Mouse (Mus musculus) hindbrain, embryonic 13.5 days (tissue): ENCODE measurements around the gene Hexdc. TPM values are rescaled to one million over a fixed set of nuclear protein-coding genes. Genes with fewer than 3 reads are reported as not detected.

Experiments
- polyA plus RNA-seq: library from polyadenylated mRNA; unstranded; fragments of >200 nt; fragmentation: Nextera tagmentation; extraction: Ambion mirVana; gene quantifications from 2 replicates; pipeline ENCODE4 v1.2.1, GENCODE M21; 2015

Gene Hexdc
- polyA plus RNA-seq, 1 experiment from 2014 or later, result 17.8 TPM

Other genes with a start within 250 kb of the Hexdc start
- 147 and 148 TPM in 2 replicates for gene Csnk1d, start 213.1 kb upstream of the Hexdc start, polyA plus RNA-seq
- gene Cd7, start 165.0 kb upstream of the Hexdc start, polyA plus RNA-seq, result not detected in 2 replicates
- gene Sectm1b, start 140.9 kb upstream of the Hexdc start, polyA plus RNA-seq, result not detected in 2 replicates
- gene Sectm1a, start 123.2 kb upstream of the Hexdc start, polyA plus RNA-seq, result not detected in 2 replicates
- gene Tex19.2, start 85.8 kb upstream of the Hexdc start, polyA plus RNA-seq, result not detected in 2 replicates
- not detected in 2 replicates for gene Tex19.1, start 58.3 kb upstream of the Hexdc start, polyA plus RNA-seq
- 0.19 and 0.30 TPM in 2 replicates for gene Uts2r, start 44.2 kb upstream of the Hexdc start, polyA plus RNA-seq
- 23.9 and 24.2 TPM in 2 replicates for gene Ogfod3, start 278 bp downstream of the Hexdc start, polyA plus RNA-seq
- gene Cybc1, start 24.9 kb downstream of the Hexdc start, polyA plus RNA-seq, result 39.3 and 42.2 TPM in 2 replicates
- 94.8 and 95.5 TPM in 2 replicates for gene Narf, start 32.8 kb downstream of the Hexdc start, polyA plus RNA-seq
- 12.1 and 12.2 TPM in 2 replicates for gene Foxk2, start 55.6 kb downstream of the Hexdc start, polyA plus RNA-seq
- gene Wdr45b, start 150.0 kb downstream of the Hexdc start, polyA plus RNA-seq, result 82.1 and 84.7 TPM in 2 replicates
- 7.7 and 8.2 TPM in 2 replicates for gene Rab40b, start 183.8 kb downstream of the Hexdc start, polyA plus RNA-seq
- 10.4 and 11.3 TPM in 2 replicates for gene Fn3krp, start 217.0 kb downstream of the Hexdc start, polyA plus RNA-seq
- 3.6 and 5.2 TPM in 2 replicates for gene Fn3k, start 230.5 kb downstream of the Hexdc start, polyA plus RNA-seq
- gene Tbcd, start 247.5 kb downstream of the Hexdc start, polyA plus RNA-seq, result 58.8 and 59.0 TPM in 2 replicates